Mouse (Mus musculus): Measurements from ENCODE around the gene Hoxb4. TPM values are rescaled to one million over a fixed set of nuclear protein-coding genes. Genes with fewer than 3 reads are reported as not detected.

Hoxb4 gene
- 3.5 and 3.8 TPM in 2 replicates for polyA plus RNA-seq (2014; fragmentation: Nextera tagmentation; extraction: Ambion mirVana)

DNA sequence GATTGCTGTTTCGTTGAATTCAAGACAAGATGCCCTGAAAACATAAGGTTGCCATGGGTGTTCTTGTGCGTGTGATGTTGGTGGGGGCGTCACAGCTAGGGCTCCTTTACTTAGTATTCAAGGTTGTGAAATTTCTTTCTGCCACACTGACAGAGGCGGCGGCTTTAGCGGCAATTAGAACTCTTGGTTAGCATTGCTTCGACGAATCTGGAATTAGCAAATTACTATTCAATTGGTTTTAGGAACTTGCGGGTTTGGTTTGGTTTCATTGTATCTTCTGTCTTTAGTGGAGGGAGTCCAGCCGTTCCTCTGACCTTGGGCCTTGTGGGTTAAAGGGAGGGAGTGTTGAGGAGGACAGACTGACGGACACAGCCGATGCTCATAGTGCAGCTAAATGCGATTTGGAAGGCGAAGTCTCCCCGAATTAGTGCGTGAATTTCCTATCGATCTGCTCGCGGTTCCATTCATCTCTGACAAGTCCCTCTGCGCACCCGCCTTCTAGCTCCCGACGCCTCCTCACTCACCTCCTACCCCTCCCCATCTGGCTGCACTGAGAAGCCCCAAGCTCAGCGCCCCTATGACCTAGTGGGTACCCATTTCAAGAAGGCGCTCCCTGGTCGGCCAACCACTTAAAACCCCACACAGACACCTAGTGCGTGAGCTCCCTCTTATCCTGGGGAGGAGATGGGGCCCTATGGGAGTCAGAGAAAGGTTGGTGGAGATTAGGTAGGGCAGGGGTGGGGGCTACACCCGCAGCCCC is at the start of gene Hoxb4:
Hoxb4 (plus strand) TSS at position 660 of the 760 bp plus-strand sequence.
- Histone ChIP-seq H3K4me3 (ENCODE audit: low read depth, low read length) (peak within 1 kb of the TSS; percentile 69), H3K36me3 (ENCODE audit: control insufficient read depth, insufficient read depth, low read length) (peaks cover 12% of the 10 kb centered on the region; the same call in 1 of the 2 replicates), H3K4me2 (ENCODE audit: low read length) (peak within 1 kb of the TSS; percentile 89), H3K27ac (ENCODE audit: low read depth) (peak within 1 kb of the TSS; percentile 99), H3K9ac (ENCODE audit: low read length) (peak within 1 kb of the TSS; percentile 96), H3K27me3 (replicated peaks; ENCODE audit: control insufficient read depth, insufficient read depth, low read length) (no peaks in the 10 kb centered on the region), H3K4me1 (replicated peaks; ENCODE audit: control insufficient read depth, insufficient read depth, low read length) (peaks cover 43% of the 10 kb centered on the region), H3K9me3 (ENCODE audit: control insufficient read depth, low read length) (no peaks in the 10 kb centered on the region)
- 6% methylated on average over 28 of the region's 28 CpGs for WGBS
- DNase-seq (ENCODE audit: low spot score) (peak; percentile 78), ATAC-seq (replicated peaks; ENCODE audit: low FRiP score, low TSS enrichment, low read depth) (no peak; the same call in none of the 2 replicates)

- Histone ChIP-seq H3K9me3 (ENCODE audit: control insufficient read depth, low read length) (no peaks in the 10 kb centered on the region), H3K27me3 (replicated peaks; ENCODE audit: control insufficient read depth, insufficient read depth, low read length) (peaks cover 98% of the 10 kb centered on the region), H3K9ac (ENCODE audit: low read length) (no peak overlapping the region), H3K4me3 (ENCODE audit: low read depth, low read length) (no peak overlapping the region), H3K36me3 (ENCODE audit: control insufficient read depth, insufficient read depth, low read length) (no peaks in the 10 kb centered on the region), H3K4me2 (ENCODE audit: low read length) (no peak overlapping the region), H3K27ac (ENCODE audit: low read depth) (no peak overlapping the region), H3K4me1 (replicated peaks; ENCODE audit: control insufficient read depth, insufficient read depth, low read length) (0 out of 2 replicates have a peak, but pooled peaks cover 15% of the 10 kb centered on the region)
- DNase-seq (ENCODE audit: low spot score) = no peak
- WGBS = 2% methylated on average over 19 of the region's 19 CpGs
- ATAC-seq (replicated peaks; ENCODE audit: low FRiP score, low TSS enrichment, low read depth) = no peak
These were observed 48.2 kb upstream of the Hoxb4 start for GRCm38 (mm10) chr11:96269869-96270268.

DNA sequence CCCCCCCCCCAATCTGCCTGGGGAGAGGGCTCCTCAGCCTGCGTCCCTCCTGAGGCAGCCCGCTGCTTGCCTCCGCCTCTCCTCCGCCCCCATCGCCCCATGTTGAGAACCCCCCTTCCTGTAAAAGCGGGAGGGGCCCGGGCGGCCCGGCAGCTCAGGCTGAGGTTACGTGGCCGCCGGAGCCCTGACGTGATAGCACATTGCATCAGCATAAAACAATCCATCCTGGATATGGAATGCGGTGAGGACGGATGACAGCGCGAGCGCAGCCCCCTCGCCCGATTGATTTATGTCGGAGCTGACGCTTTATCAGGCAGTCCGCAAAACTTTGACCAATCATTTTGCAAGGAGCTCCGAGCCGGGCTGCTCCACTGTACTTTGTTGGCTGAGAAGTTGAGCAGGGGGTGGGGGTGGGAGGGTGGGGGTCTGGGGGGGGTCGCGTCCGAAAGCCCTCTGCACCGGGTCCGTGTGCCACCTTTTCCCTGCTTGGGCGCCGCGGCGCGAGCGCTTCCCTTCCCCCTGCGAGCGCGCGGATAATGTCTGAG is 47.0 kb upstream of the Hoxb4 start, which contains the start of gene Hoxb9:
Hoxb9 (plus strand) TSS at position 462 of the 545 bp plus-strand sequence.
- H3K27me3 ChIP-seq (replicated peaks; ENCODE audit: control insufficient read depth, insufficient read depth, low read length) = peaks cover 99% of the 10 kb centered on the region
- peak within 1 kb of the TSS; percentile 41; the same call in 1 of the 2 replicates for H3K27ac ChIP-seq (ENCODE audit: low read depth)
- no peaks in the 10 kb centered on the region for H3K9me3 ChIP-seq (ENCODE audit: control insufficient read depth, low read length)
- ATAC-seq (replicated peaks; ENCODE audit: low FRiP score, low TSS enrichment, low read depth) (peak; percentile 26; the same call in 1 of the 2 replicates), DNase-seq (ENCODE audit: low spot score) (no peak)
- peak within 1 kb of the TSS; percentile 37; the same call in 1 of the 2 replicates for H3K9ac ChIP-seq (ENCODE audit: low read length)
- no peaks in the 10 kb centered on the region for H3K36me3 ChIP-seq (ENCODE audit: control insufficient read depth, insufficient read depth, low read length)
- H3K4me2 ChIP-seq (ENCODE audit: low read length) = peak within 1 kb of the TSS; percentile 49
- WGBS = under 1% methylated on average over 40 of the region's 40 CpGs
- H3K4me1 ChIP-seq (replicated peaks; ENCODE audit: control insufficient read depth, insufficient read depth, low read length) = 0 out of 2 replicates have a peak, but pooled peaks cover 15% of the 10 kb centered on the region
- H3K4me3 ChIP-seq (ENCODE audit: low read depth, low read length) = peak within 1 kb of the TSS; percentile 30

- peak overlapping the region; percentile 30 for H3K4me3 ChIP-seq (ENCODE audit: low read depth, low read length)
- 1% methylated on average over 52 of the region's 52 CpGs for WGBS
- H3K9me3 ChIP-seq (ENCODE audit: control insufficient read depth, low read length) = no peaks in the 10 kb centered on the region
- peak overlapping the region; percentile 41; the same call in 1 of the 2 replicates for H3K27ac ChIP-seq (ENCODE audit: low read depth)
- peak overlapping the region; percentile 49 for H3K4me2 ChIP-seq (ENCODE audit: low read length)
- DNase-seq (ENCODE audit: low spot score) (no peak), ATAC-seq (replicated peaks; ENCODE audit: low FRiP score, low TSS enrichment, low read depth) (peak; percentile 63)
- peaks cover 100% of the 10 kb centered on the region for H3K27me3 ChIP-seq (replicated peaks; ENCODE audit: control insufficient read depth, insufficient read depth, low read length)
- 0 out of 2 replicates have a peak, but pooled peaks cover 15% of the 10 kb centered on the region for H3K4me1 ChIP-seq (replicated peaks; ENCODE audit: control insufficient read depth, insufficient read depth, low read length)
- H3K36me3 ChIP-seq (ENCODE audit: control insufficient read depth, insufficient read depth, low read length) = no peaks in the 10 kb centered on the region
- peak overlapping the region; percentile 25; the same call in 1 of the 2 replicates for H3K9ac ChIP-seq (ENCODE audit: low read length)
These were observed 46.5 kb upstream of the Hoxb4 start for GRCm38 (mm10) chr11:96271541-96272011.

- peaks cover 100% of the 10 kb centered on the region for H3K27me3 ChIP-seq (replicated peaks; ENCODE audit: control insufficient read depth, insufficient read depth, low read length)
- no peaks in the 10 kb centered on the region for H3K9me3 ChIP-seq (ENCODE audit: control insufficient read depth, low read length)
- peak; percentile 18; the same call in 1 of the 2 replicates for ATAC-seq (replicated peaks; ENCODE audit: low FRiP score, low TSS enrichment, low read depth)
- peak overlapping the region; percentile 37; the same call in 1 of the 2 replicates for H3K9ac ChIP-seq (ENCODE audit: low read length)
- 0 out of 2 replicates have a peak, but pooled peaks cover 16% of the 10 kb centered on the region for H3K4me1 ChIP-seq (replicated peaks; ENCODE audit: control insufficient read depth, insufficient read depth, low read length)
- WGBS = 1% methylated on average over 56 of the region's 58 CpGs
- peak overlapping the region; percentile 49 for H3K4me2 ChIP-seq (ENCODE audit: low read length)
- H3K27ac ChIP-seq (ENCODE audit: low read depth) = no peak overlapping the region
- no peak for DNase-seq (ENCODE audit: low spot score)
- H3K36me3 ChIP-seq (ENCODE audit: control insufficient read depth, insufficient read depth, low read length) = no peaks in the 10 kb centered on the region
- H3K4me3 ChIP-seq (ENCODE audit: low read depth, low read length) = peak overlapping the region; percentile 30
These were observed 45.8 kb upstream of the Hoxb4 start for GRCm38 (mm10) chr11:96272024-96272921.

DNA sequence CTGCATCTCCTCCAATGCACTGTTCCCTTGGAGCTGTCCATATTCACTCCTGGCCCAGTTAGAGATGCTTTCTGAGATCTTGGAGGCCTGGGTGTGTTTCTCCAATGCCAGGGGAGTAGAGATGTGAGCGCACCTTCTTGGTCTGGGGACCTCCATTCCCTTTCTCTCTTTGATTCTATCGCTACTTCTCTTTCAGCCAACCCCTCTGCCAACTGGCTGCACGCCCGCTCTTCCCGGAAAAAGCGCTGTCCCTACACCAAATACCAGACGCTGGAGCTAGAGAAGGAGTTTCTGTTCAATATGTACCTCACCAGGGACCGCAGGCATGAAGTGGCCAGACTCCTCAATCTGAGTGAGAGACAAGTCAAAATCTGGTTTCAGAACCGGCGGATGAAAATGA is 43.6 kb upstream of the Hoxb4 start:
- ATAC-seq (replicated peaks; ENCODE audit: low FRiP score, low TSS enrichment, low read depth) = no peak
- WGBS = 30% methylated on average over 10 of the region's 10 CpGs
- Histone ChIP-seq H3K9me3 (ENCODE audit: control insufficient read depth, low read length) (no peaks in the 10 kb centered on the region), H3K4me3 (ENCODE audit: low read depth, low read length) (no peak overlapping the region), H3K27me3 (replicated peaks; ENCODE audit: control insufficient read depth, insufficient read depth, low read length) (peaks cover 98% of the 10 kb centered on the region), H3K27ac (ENCODE audit: low read depth) (no peak overlapping the region), H3K4me1 (replicated peaks; ENCODE audit: control insufficient read depth, insufficient read depth, low read length) (peaks cover 22% of the 10 kb centered on the region; the same call in 1 of the 2 replicates), H3K9ac (ENCODE audit: low read length) (no peak overlapping the region), H3K36me3 (ENCODE audit: control insufficient read depth, insufficient read depth, low read length) (no peaks in the 10 kb centered on the region), H3K4me2 (ENCODE audit: low read length) (no peak overlapping the region)
- DNase-seq (ENCODE audit: low spot score) = no peak

DNA sequence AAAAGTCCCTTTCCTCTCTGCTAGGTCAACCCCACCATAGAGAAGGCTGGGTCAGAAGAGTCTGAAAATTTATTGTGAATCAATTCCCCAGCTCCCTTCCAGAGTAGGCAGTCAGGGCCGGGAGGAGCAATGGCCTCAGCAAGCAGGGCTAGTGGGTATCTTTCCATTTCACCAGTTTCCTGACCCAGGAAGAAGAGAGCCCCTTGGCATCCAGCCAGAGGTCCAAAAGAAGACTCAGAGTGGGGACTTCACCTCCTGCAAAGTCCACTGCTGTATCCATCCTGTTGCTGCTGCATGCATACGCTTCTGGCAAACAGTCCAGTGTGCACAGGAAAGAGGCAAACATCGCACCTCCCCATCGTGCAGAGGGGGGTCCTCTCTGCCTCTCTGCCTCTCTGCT is 42.2 kb upstream of the Hoxb4 start:
- no peak for ATAC-seq (replicated peaks; ENCODE audit: low FRiP score, low TSS enrichment, low read depth)
- Histone ChIP-seq H3K27me3 (replicated peaks; ENCODE audit: control insufficient read depth, insufficient read depth, low read length) (peaks cover 90% of the 10 kb centered on the region), H3K4me2 (ENCODE audit: low read length) (no peak overlapping the region), H3K27ac (ENCODE audit: low read depth) (no peak overlapping the region), H3K36me3 (ENCODE audit: control insufficient read depth, insufficient read depth, low read length) (no peaks in the 10 kb centered on the region), H3K9me3 (ENCODE audit: control insufficient read depth, low read length) (no peaks in the 10 kb centered on the region), H3K9ac (ENCODE audit: low read length) (no peak overlapping the region), H3K4me3 (ENCODE audit: low read depth, low read length) (no peak overlapping the region), H3K4me1 (replicated peaks; ENCODE audit: control insufficient read depth, insufficient read depth, low read length) (peaks cover 18% of the 10 kb centered on the region; the same call in 1 of the 2 replicates)
- no peak for DNase-seq (ENCODE audit: low spot score)
- WGBS = 33% methylated on average over 4 of the region's 4 CpGs

Measured in intestine, embryonic 14.5 days (tissue).